Mouse (Mus musculus): ENCODE measurements around the gene Myocd. TPM values are rescaled to one million over a fixed set of nuclear protein-coding genes. Genes with fewer than 3 reads are reported as not detected.
A peak's percentile ranks its signal among the peaks of the same experiment; 100 is the strongest.

Myocd gene
- polyA plus RNA-seq, 1 experiment from 2014 or later = 3.7 TPM

DNA sequence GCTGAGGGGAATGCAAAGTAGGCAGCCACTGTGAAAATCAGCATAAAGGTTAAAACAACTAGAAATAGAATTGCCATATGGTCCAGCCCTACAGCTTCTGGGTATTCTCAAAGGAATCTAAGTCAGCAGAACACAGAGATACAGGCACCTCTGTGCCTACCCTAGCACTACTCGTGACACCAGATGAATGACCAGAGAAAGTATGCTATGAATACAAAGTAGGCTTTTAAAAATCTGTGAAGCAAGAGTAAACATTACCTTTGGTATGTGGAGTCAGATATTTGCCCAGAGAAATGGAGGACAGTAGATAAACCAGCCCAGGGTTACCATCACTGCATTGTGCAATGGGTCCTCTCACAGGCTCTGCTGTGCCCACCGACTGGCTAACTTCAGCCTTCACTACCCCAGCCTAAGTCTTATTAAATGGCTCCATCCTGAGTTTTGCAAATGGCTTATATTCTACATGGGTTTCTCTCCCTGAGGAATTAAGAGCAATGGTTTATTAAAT, 132.6 kb downstream of the Myocd start:
- H3K36me3 ChIP-seq (ENCODE audit: insufficient read depth, low read length) = no peaks in the 10 kb centered on the region
- no peaks in the 10 kb centered on the region for H3K9me3 ChIP-seq (replicated peaks; ENCODE audit: low read length)
- H3K4me3 ChIP-seq (replicated peaks; ENCODE audit: low read depth, low read length) = no peak overlapping the region
- ATAC-seq (replicated peaks; ENCODE audit: low FRiP score, low read depth) = no peak
- WGBS = 76% methylated on average over 2 of the region's 2 CpGs
- no peak overlapping the region for H3K9ac ChIP-seq (ENCODE audit: low read depth, low read length)
- H3K4me2 ChIP-seq (ENCODE audit: low read length) = no peak overlapping the region
- no peak overlapping the region for H3K27ac ChIP-seq
- TF ChIP-seq CTCF (IDR thresholded peaks at IDR 0.05; ENCODE audit: low read depth) = no peak
- DNase-seq (ENCODE audit: low spot score) = no peak
- no peaks in the 10 kb centered on the region for H3K4me1 ChIP-seq (replicated peaks; ENCODE audit: insufficient read depth, low read length)
- H3K27me3 ChIP-seq (ENCODE audit: insufficient read depth, low read length) = no peaks in the 10 kb centered on the region

- Histone ChIP-seq H3K27ac (no peak overlapping the region), H3K4me3 (replicated peaks; ENCODE audit: low read depth, low read length) (no peak overlapping the region), H3K9me3 (replicated peaks; ENCODE audit: low read length) (no peaks in the 10 kb centered on the region), H3K4me2 (ENCODE audit: low read length) (no peak overlapping the region), H3K9ac (ENCODE audit: low read depth, low read length) (no peak overlapping the region), H3K36me3 (ENCODE audit: insufficient read depth, low read length) (no peaks in the 10 kb centered on the region), H3K4me1 (replicated peaks; ENCODE audit: insufficient read depth, low read length) (no peaks in the 10 kb centered on the region), H3K27me3 (ENCODE audit: insufficient read depth, low read length) (no peaks in the 10 kb centered on the region)
- WGBS = 81% methylated on average over 8 of the region's 8 CpGs
- DNase-seq (ENCODE audit: low spot score) (no peak), ATAC-seq (replicated peaks; ENCODE audit: low FRiP score, low read depth) (no peak)
- no peak for TF ChIP-seq CTCF (IDR thresholded peaks at IDR 0.05; ENCODE audit: low read depth)
Observed at GRCm38 (mm10) chr11:65135251-65135739, 134.5 kb downstream of the Myocd start.

DNA sequence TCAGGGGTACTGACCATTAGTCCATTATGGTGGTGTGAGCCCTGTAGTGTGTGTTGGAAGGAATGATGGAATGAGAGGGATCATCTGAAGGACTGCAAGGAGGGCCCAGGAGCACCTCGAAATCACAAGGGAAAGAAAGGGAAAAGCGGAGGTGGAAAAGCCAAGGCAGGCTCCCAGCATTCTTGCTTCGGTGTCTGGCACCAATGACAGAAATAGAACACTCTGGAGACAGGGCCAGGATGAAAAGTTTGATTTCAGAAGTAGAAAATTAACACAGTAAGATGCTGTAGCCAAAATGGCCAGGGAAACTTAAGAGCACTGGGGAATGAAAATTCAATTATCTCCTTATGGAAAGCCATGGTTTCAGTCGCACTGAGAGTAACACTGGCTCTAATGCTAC, 136.1 kb downstream of the Myocd start:
- Histone ChIP-seq H3K27me3 (ENCODE audit: insufficient read depth, low read length) (no peaks in the 10 kb centered on the region), H3K27ac (no peak overlapping the region), H3K9ac (ENCODE audit: low read depth, low read length) (no peak overlapping the region), H3K36me3 (ENCODE audit: insufficient read depth, low read length) (no peaks in the 10 kb centered on the region), H3K4me2 (ENCODE audit: low read length) (no peak overlapping the region), H3K9me3 (replicated peaks; ENCODE audit: low read length) (no peaks in the 10 kb centered on the region), H3K4me1 (replicated peaks; ENCODE audit: insufficient read depth, low read length) (no peaks in the 10 kb centered on the region), H3K4me3 (replicated peaks; ENCODE audit: low read depth, low read length) (no peak overlapping the region)
- no peak for TF ChIP-seq CTCF (IDR thresholded peaks at IDR 0.05; ENCODE audit: low read depth)
- ATAC-seq (replicated peaks; ENCODE audit: low FRiP score, low read depth) (no peak), DNase-seq (ENCODE audit: low spot score) (no peak)
- WGBS = 91% methylated on average over 4 of the region's 4 CpGs

- Histone ChIP-seq H3K4me2 (ENCODE audit: low read length) (no peak overlapping the region), H3K27me3 (ENCODE audit: insufficient read depth, low read length) (no peaks in the 10 kb centered on the region), H3K9me3 (replicated peaks; ENCODE audit: low read length) (no peaks in the 10 kb centered on the region), H3K27ac (no peak overlapping the region), H3K36me3 (ENCODE audit: insufficient read depth, low read length) (no peaks in the 10 kb centered on the region), H3K4me1 (replicated peaks; ENCODE audit: insufficient read depth, low read length) (peaks cover 22% of the 10 kb centered on the region), H3K9ac (ENCODE audit: low read depth, low read length) (no peak overlapping the region), H3K4me3 (replicated peaks; ENCODE audit: low read depth, low read length) (no peak overlapping the region)
- WGBS = 83% methylated on average over 4 of the region's 4 CpGs
- ATAC-seq (replicated peaks; ENCODE audit: low FRiP score, low read depth) = no peak
- TF ChIP-seq CTCF (IDR thresholded peaks at IDR 0.05; ENCODE audit: low read depth) = peak; percentile 45
- no peak for DNase-seq (ENCODE audit: low spot score)
Observed at GRCm38 (mm10) chr11:65129110-65129509, 140.7 kb downstream of the Myocd start.

DNA sequence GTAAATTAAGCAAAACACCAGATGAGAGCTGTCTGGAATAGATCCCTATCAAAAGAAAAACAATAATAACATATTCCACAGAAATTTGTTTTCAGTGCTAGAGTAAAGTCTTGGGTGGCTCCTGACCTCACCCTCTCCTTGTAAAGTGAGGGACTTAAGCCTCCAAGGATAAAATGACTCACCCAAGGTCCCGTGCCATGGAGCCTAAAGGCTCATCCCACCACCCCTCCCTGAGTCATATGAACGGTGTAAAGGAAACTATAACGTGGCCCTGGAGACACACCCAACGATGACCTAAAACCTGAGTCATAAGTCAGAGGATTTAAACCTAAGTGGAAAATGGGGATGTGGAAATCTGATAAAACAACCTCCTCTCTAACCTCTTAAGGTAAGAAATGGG, 141.1 kb downstream of the Myocd start:
- WGBS = 56% methylated on average over 4 of the region's 4 CpGs
- ATAC-seq (replicated peaks; ENCODE audit: low FRiP score, low read depth) = 0 out of 2 replicates have a peak, but pooled peaks have one; percentile 23
- H3K9ac ChIP-seq (ENCODE audit: low read depth, low read length) = no peak overlapping the region
- H3K4me1 ChIP-seq (replicated peaks; ENCODE audit: insufficient read depth, low read length) = peaks cover 22% of the 10 kb centered on the region
- DNase-seq (ENCODE audit: low spot score) = no peak
- no peak overlapping the region for H3K27ac ChIP-seq
- H3K27me3 ChIP-seq (ENCODE audit: insufficient read depth, low read length) = no peaks in the 10 kb centered on the region
- no peak for TF ChIP-seq CTCF (IDR thresholded peaks at IDR 0.05; ENCODE audit: low read depth)
- no peak overlapping the region for H3K4me2 ChIP-seq (ENCODE audit: low read length)
- H3K9me3 ChIP-seq (replicated peaks; ENCODE audit: low read length) = no peaks in the 10 kb centered on the region
- no peaks in the 10 kb centered on the region for H3K36me3 ChIP-seq (ENCODE audit: insufficient read depth, low read length)
- H3K4me3 ChIP-seq (replicated peaks; ENCODE audit: low read depth, low read length) = no peak overlapping the region

GRCm38 (mm10) chr11:65126566-65126965, 143.2 kb downstream of the Myocd start:
- no peak for TF ChIP-seq CTCF (IDR thresholded peaks at IDR 0.05; ENCODE audit: low read depth)
- Histone ChIP-seq H3K4me3 (replicated peaks; ENCODE audit: low read depth, low read length) (no peak overlapping the region), H3K9ac (ENCODE audit: low read depth, low read length) (no peak overlapping the region), H3K36me3 (ENCODE audit: insufficient read depth, low read length) (no peaks in the 10 kb centered on the region), H3K27me3 (ENCODE audit: insufficient read depth, low read length) (no peaks in the 10 kb centered on the region), H3K4me2 (ENCODE audit: low read length) (no peak overlapping the region), H3K9me3 (replicated peaks; ENCODE audit: low read length) (no peaks in the 10 kb centered on the region), H3K4me1 (replicated peaks; ENCODE audit: insufficient read depth, low read length) (peaks cover 22% of the 10 kb centered on the region), H3K27ac (peak overlapping the region; percentile 77)
- DNase-seq (ENCODE audit: low spot score) (peak; percentile 59), ATAC-seq (replicated peaks; ENCODE audit: low FRiP score, low read depth) (peak; percentile 75; the same call in 1 of the 2 replicates)
- 40% methylated on average over 9 of the region's 9 CpGs for WGBS

Other genes starting within 250 kb of the Myocd start
- not detected in 2 replicates for gene 1700086D15Rik, start 110.1 kb downstream of the Myocd start, polyA plus RNA-seq (2015; fragmentation: Nextera tagmentation; extraction: Ambion mirVana)
- gene Arhgap44, start 107.0 kb downstream of the Myocd start, polyA plus RNA-seq (2015; fragmentation: Nextera tagmentation; extraction: Ambion mirVana) = 6.3 and 8.0 TPM in 2 replicates

All from kidney, postnatal 0 days (tissue).